Mouse (Mus musculus) small intestine, adult 2 months (tissue): ENCODE results near the gene Lrp6.
A peak's percentile ranks its signal among the peaks of the same experiment; 100 is the strongest.

Source experiments
- CTCF ChIP-seq: fragments of 200-500 bp; IDR thresholded peaks from 2 replicates; pipeline ENCODE4 v1.5.1; 2012; ENCODE audit warnings: low read depth, mild to moderate bottlenecking, control low read depth, inconsistent platforms, low read length, moderate library complexity, mixed read lengths; ENCODE audit not compliant: insufficient replicate concordance, insufficient read length; ENCODE audit errors: extremely low read depth
- POLR2A ChIP-seq: fragments of 200-500 bp; IDR thresholded peaks from 2 replicates; pipeline ENCODE4 v1.6.1; 2012; ENCODE audit warnings: low read depth, mild to moderate bottlenecking, control low read depth, inconsistent platforms, low read length, moderate library complexity

GRCm38 (mm10) chr6:134425216-134425717, 141.5 kb downstream of the Lrp6 start:
- TF ChIP-seq POLR2A (no peak), CTCF (peak; percentile 44; the same call in 1 of the 2 replicates)
